Mouse (Mus musculus) lung, adult 2 months (tissue): Measurements from ENCODE around the gene Ereg. TPM values are rescaled to one million over a fixed set of nuclear protein-coding genes. Genes with fewer than 3 reads are reported as not detected.

Source experiments
- DNase-seq: peaks from one replicate; pipeline ENCODE4 v3.0.0; 2022
- H3K4me1 ChIP-seq: fragments of 200-500 bp; 2 replicates; pipeline ENCODE4 v1.6.1; 2011; ENCODE audit warnings: low read length; ENCODE audit not compliant: control insufficient read depth, insufficient read depth
- H3K4me3 ChIP-seq: fragments of 200-500 bp; replicated peaks from 2 replicates; pipeline ENCODE3; 2011; ENCODE audit warnings: low read depth, mild to moderate bottlenecking, control low read depth, low read length; ENCODE audit errors: extremely low read depth
- CTCF ChIP-seq: fragments of 200-500 bp; IDR thresholded peaks from 2 replicates; pipeline ENCODE4 v1.5.1; 2011; ENCODE audit warnings: mild to moderate bottlenecking, low read length, control low read depth; ENCODE audit not compliant: insufficient read depth
- POLR2A ChIP-seq: fragments of 200-500 bp; IDR thresholded peaks from 2 replicates; pipeline ENCODE4 v1.6.1; 2011; ENCODE audit warnings: low read depth, mild to moderate bottlenecking, control low read depth, low read length, borderline replicate concordance; ENCODE audit errors: extremely low read depth
- WGBS: fragments of 180-500 bp; shearing (Covaris S2); methylation state at CpG from one replicate; pipeline ENCODE4 v1.1.7; 2018; 5-methylcytosine and 5-hydroxymethylcytosine counted together
- polyA plus RNA-seq: library from polyadenylated mRNA; depleted of rRNA; stranded (reverse); fragments of >200 nt; gene quantifications from 2 replicates; pipeline ENCODE4 v1.2.3, GENCODE M21; 2012; rRNA removed

Gene Ereg
- 0.02 and 1.2 TPM in 2 replicates for polyA plus RNA-seq

DNA sequence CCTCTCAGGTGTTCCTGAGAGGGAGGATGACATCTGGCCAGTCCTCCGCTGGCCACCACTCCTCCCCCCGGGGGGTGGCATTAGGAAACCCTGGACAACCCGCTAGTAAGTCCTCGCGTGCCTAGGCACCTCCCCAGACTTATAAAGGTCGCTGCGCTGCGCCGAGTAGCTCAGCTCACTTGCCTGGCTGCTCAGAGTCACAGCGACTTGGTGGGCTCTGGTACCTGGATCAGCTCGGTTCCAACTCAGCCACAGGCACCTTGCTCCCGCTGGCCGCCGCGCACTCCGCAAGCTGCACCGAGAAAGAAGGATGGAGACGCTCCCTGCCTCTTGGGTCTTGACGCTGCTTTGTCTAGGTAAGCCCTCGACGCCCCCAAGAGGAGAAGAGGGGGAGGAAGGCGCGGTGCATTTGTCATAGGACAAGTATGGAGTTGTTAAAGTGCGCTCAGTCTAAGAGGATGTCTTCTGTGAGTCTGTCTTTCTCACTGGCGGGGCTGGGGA is at the start of gene Ereg:
TSS of gene Ereg (plus strand) at position 173 of the 501 bp plus-strand sequence.
- H3K4me1 ChIP-seq = no peaks in the 10 kb centered on the region
- H3K4me3 ChIP-seq = no peak within 1 kb of the TSS
- TF ChIP-seq POLR2A (no peak), CTCF (no peak)
- 2% methylated on average over 25 of the region's 25 CpGs for WGBS
- DNase-seq = no peak

- TF ChIP-seq POLR2A (no peak), CTCF (no peak)
- WGBS = 68% methylated on average over 6 of the region's 6 CpGs
- no peak for DNase-seq
- H3K4me3 ChIP-seq = no peak within 1 kb of the TSS
- no peaks in the 10 kb centered on the region for H3K4me1 ChIP-seq
These were observed 47.3 kb upstream of the Ereg start, which contains the start of gene Epgn for GRCm38 (mm10) chr5:91027164-91027563. Gene Epgn, plus strand, starts transcription at chr5:91027464.

DNA sequence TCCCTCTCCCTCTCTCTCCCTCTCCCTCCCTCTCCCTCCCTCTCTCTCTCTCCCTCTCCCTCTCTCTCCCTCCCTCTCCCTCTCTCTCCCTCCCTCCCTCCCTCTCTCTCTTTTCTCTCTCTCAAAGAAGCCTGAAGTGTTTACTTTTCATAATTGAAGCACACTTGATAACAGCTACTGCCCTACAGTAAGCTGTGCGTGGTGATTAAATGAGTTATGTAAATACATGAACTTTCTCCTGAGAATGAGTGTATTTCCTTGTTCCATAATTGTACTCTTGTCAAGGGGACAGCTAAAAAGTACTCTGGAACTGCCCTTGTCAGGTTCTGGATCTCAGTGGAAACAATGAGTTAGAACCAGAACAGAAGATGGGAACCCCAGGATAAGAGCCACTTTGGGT is 46.6 kb upstream of the Ereg start:
- Histone ChIP-seq H3K4me3 (no peak overlapping the region), H3K4me1 (no peaks in the 10 kb centered on the region)
- DNase-seq = no peak
- WGBS = 20% methylated on average over 1 of the region's 1 CpGs
- TF ChIP-seq CTCF = no peak
- no peak for TF ChIP-seq POLR2A

DNA sequence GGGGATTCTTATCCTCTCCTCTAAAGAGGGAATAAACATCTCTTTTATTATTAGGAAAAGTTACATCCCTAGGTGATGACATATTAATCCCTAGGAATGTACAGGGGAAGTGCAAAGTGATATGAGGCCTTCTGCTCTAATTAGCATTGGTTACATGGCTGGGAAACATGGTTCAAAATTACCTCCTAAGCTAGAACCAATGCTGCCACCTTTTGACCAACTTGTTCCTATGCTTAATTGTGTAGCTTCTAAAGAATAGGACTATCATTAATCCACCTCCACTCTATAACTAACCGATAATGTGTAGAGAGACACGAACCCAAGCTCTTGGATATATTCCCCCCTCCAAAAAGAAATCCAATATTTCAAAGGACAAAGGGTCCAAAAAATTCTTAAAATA is 43.8 kb upstream of the Ereg start:
- Histone ChIP-seq H3K4me3 (no peak overlapping the region), H3K4me1 (no peaks in the 10 kb centered on the region)
- 75% methylated on average over 2 of the region's 2 CpGs for WGBS
- TF ChIP-seq CTCF = no peak
- no peak for TF ChIP-seq POLR2A
- no peak for DNase-seq

DNA sequence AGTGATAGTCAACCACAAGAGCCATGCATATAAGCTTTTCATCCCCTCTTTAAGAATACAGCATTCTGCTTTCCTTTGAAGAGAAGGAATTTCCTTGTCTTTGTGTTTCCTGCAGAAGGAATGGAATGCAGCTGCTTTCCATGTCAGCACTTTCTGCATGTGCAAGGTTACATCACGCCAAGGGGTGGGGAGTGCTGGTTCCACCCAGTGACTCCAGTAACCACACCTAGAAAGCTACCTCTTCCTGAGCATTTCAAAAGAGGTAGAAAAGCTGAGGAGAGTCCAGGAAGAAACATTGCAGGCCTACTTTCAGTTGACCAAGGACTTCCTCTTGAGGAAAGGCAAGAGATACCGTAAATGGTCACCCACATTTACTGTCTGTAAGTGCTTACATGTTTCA is 39.1 kb upstream of the Ereg start:
- WGBS = 53% methylated on average over 2 of the region's 2 CpGs
- Histone ChIP-seq H3K4me1 (no peaks in the 10 kb centered on the region), H3K4me3 (no peak overlapping the region)
- TF ChIP-seq POLR2A = no peak
- no peak for TF ChIP-seq CTCF
- no peak for DNase-seq

- DNase-seq = no peak
- TF ChIP-seq CTCF (no peak), POLR2A (no peak)
- H3K4me1 ChIP-seq = no peaks in the 10 kb centered on the region
- H3K4me3 ChIP-seq = no peak overlapping the region
- 59% methylated on average over 4 of the region's 4 CpGs for WGBS
These were observed 37.8 kb upstream of the Ereg start for GRCm38 (mm10) chr5:91036628-91037027.

DNA sequence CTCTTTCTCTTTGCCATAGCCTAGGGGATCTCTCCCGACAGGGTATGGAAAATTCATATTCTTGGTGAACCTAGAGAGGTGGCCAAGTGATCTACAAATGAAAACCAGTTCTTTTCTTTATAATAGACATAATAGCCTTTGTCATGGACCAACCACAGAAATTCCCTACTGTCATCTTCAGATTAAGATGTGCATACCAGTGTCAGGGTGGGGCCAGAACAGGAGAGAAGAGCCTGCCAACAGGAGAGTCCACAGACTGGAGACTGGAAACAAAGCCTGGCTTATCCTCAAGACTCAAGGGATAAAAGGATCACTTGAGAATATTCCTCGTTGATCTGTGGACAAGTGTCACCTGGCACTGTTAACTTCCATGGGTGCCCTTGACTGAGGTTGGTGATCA is 36.7 kb upstream of the Ereg start:
- Histone ChIP-seq H3K4me3 (no peak overlapping the region), H3K4me1 (no peaks in the 10 kb centered on the region)
- 66% methylated on average over 2 of the region's 2 CpGs for WGBS
- TF ChIP-seq CTCF = no peak
- no peak for TF ChIP-seq POLR2A
- DNase-seq = no peak

- TF ChIP-seq CTCF (0 out of 2 replicates have a peak, but pooled peaks have one; percentile 6), POLR2A (no peak)
- Histone ChIP-seq H3K4me3 (no peak overlapping the region), H3K4me1 (no peaks in the 10 kb centered on the region)
- peak; percentile 45 for DNase-seq
- 14% methylated on average over 2 of the region's 2 CpGs for WGBS
These were observed 35.9 kb upstream of the Ereg start for GRCm38 (mm10) chr5:91038547-91038946.

GRCm38 (mm10) chr5:91038963-91039362 is 35.5 kb upstream of the Ereg start:
- Histone ChIP-seq H3K4me1 (no peaks in the 10 kb centered on the region), H3K4me3 (no peak overlapping the region)
- no peak for DNase-seq
- 71% methylated on average over 2 of the region's 2 CpGs for WGBS
- no peak for TF ChIP-seq CTCF
- no peak for TF ChIP-seq POLR2A

DNA sequence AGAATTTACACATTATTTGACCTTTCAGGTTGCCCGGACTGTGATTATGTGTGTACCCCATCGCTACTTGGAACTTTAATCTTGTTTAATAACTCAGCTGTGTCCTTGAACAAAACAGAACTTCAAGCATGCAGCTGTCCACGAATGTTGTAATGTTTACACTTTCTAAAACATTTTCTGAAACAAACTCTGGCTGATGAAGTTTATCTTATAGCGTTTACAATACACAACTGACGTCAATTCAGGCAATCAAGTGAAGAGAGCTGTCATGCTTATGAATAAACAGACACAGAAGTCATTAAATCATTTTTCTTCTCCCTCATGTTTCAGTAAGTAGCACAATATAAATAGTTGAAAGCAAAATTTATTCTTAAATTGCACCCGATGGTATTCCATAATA is 26.4 kb upstream of the Ereg start:
- no peak for DNase-seq
- H3K4me3 ChIP-seq = no peak overlapping the region
- no peak for TF ChIP-seq CTCF
- TF ChIP-seq POLR2A = no peak
- H3K4me1 ChIP-seq = no peaks in the 10 kb centered on the region
- 36% methylated on average over 6 of the region's 6 CpGs for WGBS
